Mouse (Mus musculus) v-Abl transformed pro-B cells (cell line): ENCODE data around the gene Pgm1.

Experiments used
- in situ Hi-C, 2 experiments: fragments of 400-800 bp; cut with MboI; formaldehyde crosslinking; loops; one replicate each; pipeline ENCODE4 v1.15.1; 2025; ENCODE audit not compliant: unreplicated experiment in 2 of 2

Gene Pgm1

DNA sequence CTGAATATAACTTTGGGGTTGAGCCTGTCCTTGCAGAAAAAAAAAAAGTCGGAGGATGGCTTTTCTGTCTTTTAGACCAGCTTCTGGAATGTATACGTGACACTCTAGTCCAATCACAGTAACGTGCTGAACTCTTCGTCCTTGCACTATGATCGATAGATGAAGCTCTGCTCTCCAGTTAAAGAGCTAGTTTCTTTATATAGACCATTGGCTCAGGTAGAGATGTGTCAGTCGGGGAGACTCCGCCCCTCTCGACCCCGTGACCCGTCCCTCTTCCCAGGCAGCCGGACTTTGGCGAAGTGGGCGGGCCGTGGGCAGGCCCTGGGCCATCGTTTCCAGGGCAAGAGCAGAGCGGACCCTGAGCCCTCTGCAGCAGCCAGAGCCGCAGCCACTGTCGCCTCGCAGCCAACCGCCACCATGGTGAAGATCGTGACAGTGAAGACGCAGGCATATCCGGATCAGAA lies at the start of gene Pgm1:
Pgm1 (plus strand) TSS at position 266 of the 464 bp plus-strand sequence.
- in situ Hi-C loops, result no loop called here

DNA sequence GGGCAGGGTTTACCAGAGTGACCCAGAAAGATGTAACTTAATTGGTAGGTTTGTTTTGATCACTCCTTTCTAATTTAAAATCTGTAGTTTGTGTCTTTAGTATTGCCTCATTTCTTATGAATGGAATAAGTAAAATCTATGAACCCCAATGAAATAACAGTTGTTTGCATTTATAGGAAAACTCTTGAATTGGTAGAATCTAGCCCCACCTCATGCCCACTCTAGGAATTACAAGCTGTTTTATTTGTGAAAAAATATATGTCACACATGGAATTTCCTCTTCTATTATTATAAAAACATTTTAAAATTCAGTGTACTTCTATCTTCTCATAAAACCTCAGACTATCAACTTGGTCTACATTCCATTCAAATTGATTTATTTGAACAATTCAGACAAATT lies 47.3 kb upstream of the Pgm1 start:
- in situ Hi-C loops, result no loop called here

GRCm38 (mm10) chr4:99882405-99882804 lies 46.8 kb upstream of the Pgm1 start:
- in situ Hi-C loops, result no loop called here

DNA sequence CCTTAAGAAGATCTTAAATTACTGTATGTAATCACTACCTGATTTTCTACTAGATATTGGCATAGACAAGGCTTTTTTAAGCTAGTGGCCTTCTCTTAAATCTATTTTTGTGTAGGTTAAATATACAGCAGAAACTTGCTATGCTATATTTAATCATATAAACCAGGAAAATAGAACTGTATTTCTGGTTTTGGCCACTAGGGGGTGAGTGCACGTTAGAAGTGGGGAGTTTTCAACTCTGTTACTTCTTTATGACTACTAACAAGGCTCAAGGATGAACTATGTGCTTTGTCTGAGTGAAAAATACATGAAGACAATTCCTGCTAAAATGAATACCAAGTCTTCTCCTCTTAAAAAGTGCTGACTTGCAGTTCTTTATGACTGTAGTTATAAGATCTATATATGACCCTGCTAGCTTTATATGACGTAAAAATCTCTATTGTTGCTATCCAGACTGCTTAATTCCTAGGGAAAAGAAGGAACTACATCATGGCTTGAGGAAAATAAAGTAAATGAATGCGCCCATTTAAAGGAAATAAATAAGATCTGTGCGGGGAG lies 15.2 kb upstream of the Pgm1 start:
- in situ Hi-C loops, result no loop called here

- in situ Hi-C loops, result no loop called here
Observed at GRCm38 (mm10) chr4:99926380-99926779, 2.8 kb upstream of the Pgm1 start.

DNA sequence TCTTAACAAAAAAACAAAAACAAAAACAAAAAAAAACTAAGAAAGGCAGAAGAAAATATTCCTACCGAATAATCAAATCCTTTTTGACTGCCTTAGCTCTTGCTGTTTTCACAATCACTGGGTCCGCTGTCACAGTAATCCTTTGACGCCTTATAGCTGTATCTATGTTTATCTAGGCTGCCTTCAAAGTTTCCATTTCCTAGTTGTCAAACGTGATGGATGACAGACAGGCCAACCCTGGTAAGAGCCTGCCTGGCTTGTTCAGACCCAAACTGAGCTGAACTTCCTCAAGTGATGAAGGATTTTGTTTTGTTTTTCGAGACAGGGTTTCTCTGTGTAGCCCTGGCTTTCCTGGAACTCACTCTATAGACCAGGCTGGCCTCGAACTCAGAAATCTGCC lies 693 bp upstream of the Pgm1 start:
- in situ Hi-C loops, result no loop called here

DNA sequence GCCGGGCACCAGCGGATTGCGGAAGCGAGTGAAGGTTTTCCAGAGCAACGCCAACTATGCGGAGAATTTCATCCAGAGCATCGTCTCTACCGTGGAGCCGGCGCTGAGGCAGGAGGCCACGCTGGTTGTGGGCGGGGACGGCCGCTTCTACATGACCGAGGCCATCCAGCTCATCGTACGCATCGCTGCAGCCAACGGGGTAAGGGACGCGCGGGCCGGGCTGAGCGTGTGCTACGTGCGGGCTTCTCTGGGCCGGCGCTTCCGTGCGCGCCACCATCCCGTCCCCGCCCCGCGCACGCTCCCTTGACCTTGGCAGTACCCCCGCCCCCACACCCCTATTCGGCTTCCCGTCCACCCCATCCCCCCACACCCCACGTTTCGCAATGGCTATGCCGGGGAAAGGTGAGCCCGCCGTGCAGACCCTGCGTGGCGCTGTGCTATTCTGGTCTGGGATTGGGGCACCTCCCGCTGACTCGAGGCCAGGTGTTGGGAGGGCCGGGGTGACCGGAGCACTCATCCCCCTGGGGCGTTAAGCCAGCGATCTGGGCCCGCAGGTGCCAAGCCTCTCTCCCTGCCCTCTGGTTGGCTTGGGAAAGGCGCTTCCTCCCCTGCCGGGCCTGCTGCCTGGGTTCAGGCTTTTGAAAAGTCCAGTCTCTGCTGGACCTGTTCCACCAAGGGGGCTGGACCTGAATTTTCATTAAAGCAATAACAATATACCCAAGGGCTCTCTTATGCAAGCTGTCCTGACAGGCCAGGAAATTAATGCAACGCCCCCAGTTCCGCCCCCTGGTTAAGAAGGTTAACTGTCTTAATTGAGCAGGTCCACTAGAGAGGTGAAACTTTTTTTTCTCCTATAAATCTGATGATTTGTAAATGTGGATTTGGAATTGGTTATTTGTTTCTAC lies 651 bp downstream of the Pgm1 start, which contains the start of gene Itgb3bp:
Itgb3bp (minus strand) TSS at position 201 of the 905 bp plus-strand sequence.
- in situ Hi-C loops, result loop anchor here in 1 of 2 experiments (10.0 kb wide), 1 partner anchor 1005 kb away; the partner anchor contains the start of gene Usp1

DNA sequence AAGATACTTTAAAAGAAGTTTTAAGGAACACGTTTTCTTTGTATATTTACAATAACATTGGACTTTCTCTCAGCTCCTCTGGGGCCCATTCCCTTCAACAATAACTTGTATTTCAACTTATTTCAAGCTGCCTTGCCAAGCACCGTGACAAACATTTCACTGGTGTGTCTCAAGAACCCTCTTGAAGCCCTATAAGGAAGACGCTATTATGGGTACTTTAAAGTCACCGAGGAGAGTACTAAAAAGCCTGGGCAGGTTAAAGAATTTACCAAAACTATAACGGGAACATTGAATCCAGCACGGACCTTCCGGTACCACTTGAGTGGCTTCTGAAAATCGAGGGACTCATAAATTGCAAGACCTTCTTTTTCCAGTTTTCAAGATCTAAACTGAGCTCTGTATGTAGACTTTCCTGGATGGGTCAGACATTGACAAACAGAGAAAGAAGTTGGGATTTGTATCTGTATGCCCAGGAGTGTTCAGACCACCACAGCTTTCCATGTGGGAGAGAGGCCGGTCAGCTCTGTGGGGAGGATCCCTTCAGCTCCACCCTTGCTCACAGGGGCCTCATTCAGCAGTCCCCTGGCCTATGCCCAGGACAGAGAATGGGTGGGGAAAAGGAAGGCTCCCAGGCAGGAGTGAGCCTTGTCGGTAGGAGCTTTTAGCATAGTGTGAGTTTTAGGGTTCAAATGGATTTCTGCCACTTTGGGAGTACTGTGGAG lies 1.5 kb downstream of the Pgm1 start:
- in situ Hi-C loops, result loop anchor here in 1 of 2 experiments (10.0 kb wide), 1 partner anchor 1006 kb away; the partner anchor contains the start of gene Usp1

DNA sequence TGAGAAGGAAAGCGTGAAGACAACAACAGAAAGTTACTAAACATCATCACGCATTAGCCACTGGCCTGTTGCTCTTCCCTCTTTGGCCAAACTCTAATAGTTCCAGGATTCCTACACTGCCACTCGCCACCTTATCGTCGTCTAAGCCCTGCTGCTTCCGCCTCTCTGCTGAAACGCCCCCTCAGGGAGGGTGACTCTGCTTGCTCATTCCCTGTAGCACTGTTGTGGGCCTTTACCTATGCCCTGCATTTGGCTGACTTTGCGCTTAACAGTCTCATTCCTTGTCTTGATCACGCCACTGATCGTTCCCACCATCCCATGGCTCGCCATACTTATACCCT lies 2.0 kb downstream of the Pgm1 start:
- in situ Hi-C loops, result loop anchor here in 1 of 2 experiments (10.0 kb wide), 1 partner anchor 1006 kb away; the partner anchor contains the start of gene Usp1

GRCm38 (mm10) chr4:99931807-99932206 lies 2.6 kb downstream of the Pgm1 start:
- in situ Hi-C loops, result loop anchor here in 1 of 2 experiments (10.0 kb wide), 1 partner anchor 1007 kb away; the partner anchor contains the start of gene Usp1

DNA sequence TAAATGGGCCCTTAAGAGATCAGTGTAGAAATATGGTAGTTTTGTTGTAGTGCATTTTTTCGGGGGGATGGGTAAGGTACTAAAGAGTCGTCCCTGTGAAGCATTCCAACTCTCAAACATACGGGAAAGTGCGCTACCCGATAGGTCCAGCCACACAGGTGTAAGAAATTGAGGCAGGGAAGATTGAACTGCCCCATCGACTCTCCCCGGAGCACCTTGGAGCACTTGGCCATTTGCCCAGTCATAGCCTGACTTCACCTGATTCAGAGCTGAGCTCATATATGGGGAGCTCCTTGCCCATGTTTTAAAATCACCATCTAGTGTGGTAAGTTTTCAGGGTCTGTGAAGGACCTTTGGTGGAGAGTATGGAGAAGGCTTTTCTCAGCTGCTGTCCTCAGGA lies 5.6 kb downstream of the Pgm1 start:
- in situ Hi-C loops, result loop anchor here in 1 of 2 experiments (10.0 kb wide), 1 partner anchor 1010 kb away; the partner anchor contains the start of gene Usp1

- in situ Hi-C loops, result loop anchor here in 1 of 2 experiments (10.0 kb wide), 1 partner anchor 1011 kb away; the partner anchor contains the start of gene Usp1
Observed at GRCm38 (mm10) chr4:99936278-99936677, 7.1 kb downstream of the Pgm1 start.

- in situ Hi-C loops, result loop anchor here (10.0 kb wide), 2 partner anchors 1015 to 1225 kb away; partner anchors contain the start of gene Usp1 (in 1 of the 2)
Observed at GRCm38 (mm10) chr4:99939711-99940505, 10.7 kb downstream of the Pgm1 start.

- in situ Hi-C loops, result loop anchor here in 1 of 2 experiments (10.0 kb wide), 1 partner anchor 1223 kb away; no protein-coding TSS in a partner anchor
Observed at GRCm38 (mm10) chr4:99941655-99942414, 12.6 kb downstream of the Pgm1 start.

GRCm38 (mm10) chr4:99944606-99945005 lies 15.4 kb downstream of the Pgm1 start:
- in situ Hi-C loops, result loop anchor here (5.0 to 10.0 kb wide), 3 partner anchors 463 to 1220 kb away; no protein-coding TSS in a partner anchor

DNA sequence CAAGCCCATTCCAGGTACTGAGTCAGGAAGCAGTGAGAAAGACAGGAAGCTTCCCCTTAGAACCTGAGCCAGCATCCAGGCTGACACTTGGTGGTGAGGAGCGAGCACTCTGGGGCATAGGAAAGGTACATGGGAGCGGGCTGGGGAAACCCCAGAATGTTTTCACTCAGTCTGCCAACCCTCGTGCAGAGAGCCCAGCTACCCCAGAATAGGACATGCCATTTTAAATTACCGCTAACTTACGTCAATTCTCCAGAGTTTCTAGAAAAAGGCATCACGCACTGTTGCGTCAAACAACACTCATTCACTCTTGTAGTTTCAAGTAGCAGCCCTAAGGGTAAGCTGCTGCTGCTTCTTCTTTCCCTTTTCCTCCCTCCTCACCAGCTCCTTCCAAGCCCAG lies 15.8 kb downstream of the Pgm1 start:
- in situ Hi-C loops, result loop anchor here (5.0 to 10.0 kb wide), 3 partner anchors 462 to 1220 kb away; no protein-coding TSS in a partner anchor

- in situ Hi-C loops, result loop anchor here (5.0 to 10.0 kb wide), 3 partner anchors 461 to 1218 kb away; no protein-coding TSS in a partner anchor
Observed at GRCm38 (mm10) chr4:99946516-99946915, 17.3 kb downstream of the Pgm1 start.

GRCm38 (mm10) chr4:99947192-99947591 lies 18.0 kb downstream of the Pgm1 start:
- in situ Hi-C loops, result loop anchor here (5.0 to 10.0 kb wide), 3 partner anchors 460 to 1218 kb away; no protein-coding TSS in a partner anchor
